Mouse (Mus musculus): ENCODE data around the gene Aebp2.

Aebp2 gene

GRCm38 (mm10) chr6:140649812-140650211 lies 27.3 kb downstream of the Aebp2 start:
- DNase-seq (ENCODE audit: low read depth, low spot score) = no peak

DNA sequence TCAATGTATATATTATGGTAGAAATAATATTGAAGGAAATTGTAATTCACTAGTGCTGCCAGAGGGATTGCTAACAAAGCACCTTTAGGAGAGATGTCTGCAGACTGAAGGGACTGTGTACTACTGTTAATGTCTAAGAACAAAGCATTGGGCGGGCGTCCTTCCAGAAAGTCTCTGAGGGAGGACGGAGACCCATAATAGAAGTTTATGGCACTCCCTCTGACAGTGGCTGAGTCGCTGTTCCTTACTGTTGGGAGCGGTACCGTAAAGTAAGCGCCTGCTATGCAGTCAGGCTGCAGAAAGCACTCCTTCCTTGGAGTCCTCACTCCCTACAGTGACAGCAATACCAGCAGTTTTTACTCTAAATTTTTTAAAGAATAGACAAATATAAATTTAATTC lies 29.5 kb downstream of the Aebp2 start:
- DNase-seq (ENCODE audit: low read depth, low spot score) = peak; percentile 53

DNA sequence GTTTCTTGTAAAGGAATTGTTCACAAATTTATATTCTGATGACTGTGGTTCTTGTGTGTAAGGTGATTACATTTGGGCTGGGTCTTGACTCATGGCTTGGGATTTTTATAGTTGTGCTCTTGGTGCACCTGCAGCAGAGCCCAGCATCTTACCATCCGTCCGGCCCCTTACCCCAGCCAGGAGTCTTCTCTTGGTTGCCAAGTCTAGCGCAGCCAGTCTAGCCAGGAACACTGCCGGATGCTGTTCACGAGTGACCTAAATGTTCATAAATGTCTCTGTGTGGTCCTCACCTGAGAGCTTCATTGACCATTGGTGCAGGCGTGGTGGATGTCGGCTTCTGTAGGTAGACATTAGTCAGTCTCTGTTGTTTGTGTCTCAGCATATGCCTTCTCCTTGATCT lies 33.0 kb downstream of the Aebp2 start:
- no peak for DNase-seq (ENCODE audit: low read depth, low spot score)

DNA sequence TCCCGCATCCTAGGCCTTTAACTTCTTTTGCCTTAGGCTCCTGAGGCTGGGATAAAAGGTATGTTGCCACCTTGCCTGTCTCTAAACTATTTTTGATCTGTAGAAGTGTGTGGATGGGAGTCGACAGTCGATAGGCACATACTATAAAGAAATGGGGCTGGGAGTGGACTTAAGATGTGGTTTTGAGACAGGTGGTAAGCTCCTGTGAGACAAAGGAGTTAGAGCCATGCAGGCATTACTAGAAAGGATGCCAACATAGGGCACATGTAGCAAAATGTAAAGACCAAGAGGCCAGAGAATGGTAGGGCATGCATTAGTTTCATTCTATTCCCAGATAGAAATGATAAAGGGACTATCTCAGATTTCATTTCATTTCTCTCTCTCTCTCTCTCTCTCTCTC lies 34.5 kb downstream of the Aebp2 start:
- no peak for DNase-seq (ENCODE audit: low read depth, low spot score)

DNA sequence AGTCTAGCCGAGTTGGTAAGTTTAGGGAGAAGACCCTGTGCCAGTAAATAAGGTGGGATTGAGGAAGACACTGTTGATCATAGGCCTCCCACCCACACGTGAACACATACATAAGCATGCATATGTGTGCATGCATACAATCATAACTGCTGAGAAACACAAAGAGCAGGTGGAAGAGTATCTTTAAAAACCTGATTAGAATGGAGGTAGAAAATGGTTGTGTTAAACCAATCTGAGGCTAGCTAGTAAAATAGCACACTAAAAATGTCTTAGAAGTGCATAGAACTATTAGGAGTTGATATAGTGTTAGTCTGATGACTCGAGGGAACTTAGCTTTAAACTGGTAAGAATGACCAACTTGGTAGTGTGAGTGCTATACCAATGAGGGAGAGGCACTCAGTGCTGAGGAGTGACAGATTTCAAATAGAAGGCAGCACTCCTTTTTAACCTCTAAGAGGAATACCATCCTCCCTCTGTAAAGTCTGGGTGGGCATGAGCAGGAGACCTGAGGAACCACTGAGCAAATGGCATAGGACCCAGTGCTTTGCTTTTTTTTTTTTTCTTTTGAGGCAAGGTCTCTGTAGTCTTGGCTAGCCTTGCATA lies 35.6 kb downstream of the Aebp2 start:
- DNase-seq (ENCODE audit: low read depth, low spot score) = no peak

DNA sequence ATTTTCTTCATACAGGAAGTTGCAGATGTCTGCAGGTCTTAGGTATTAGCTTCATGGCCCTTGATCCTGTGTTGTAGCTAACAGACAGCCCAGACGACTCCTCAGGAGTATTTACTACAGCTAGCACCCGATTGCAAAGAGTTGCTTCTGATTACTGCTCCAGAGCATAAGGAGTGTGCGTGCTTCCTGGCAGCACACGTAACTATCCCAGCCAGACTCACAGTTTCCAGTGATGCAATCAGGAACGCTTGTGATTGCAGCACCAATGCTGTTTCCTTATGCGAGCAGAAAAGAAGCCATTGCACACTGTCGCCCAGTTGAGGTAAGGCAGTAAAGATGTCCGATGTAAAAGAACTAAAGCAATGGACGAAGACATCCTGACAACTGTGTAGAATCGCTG lies 38.6 kb downstream of the Aebp2 start:
- DNase-seq (ENCODE audit: low read depth, low spot score) = no peak

DNA sequence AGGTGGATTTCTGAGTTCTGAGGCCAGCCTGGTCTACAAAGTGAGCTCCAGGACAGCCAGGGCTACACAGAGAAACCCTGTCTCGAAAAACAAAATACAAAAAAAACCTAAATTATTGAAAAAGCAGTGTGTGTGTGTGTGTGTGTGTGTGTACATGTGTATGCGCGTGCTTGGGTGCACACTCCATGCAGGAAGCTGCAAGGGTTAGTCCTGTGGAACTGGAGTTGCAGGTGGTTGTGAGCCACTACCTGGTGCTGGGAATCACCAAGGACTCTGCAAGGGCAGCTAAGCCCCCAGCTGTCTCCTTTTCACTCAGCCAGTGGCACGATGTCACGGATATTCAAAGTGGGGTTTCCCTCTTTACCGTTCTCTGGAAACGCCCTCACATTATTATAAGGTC lies 39.3 kb downstream of the Aebp2 start:
- no peak for DNase-seq (ENCODE audit: low read depth, low spot score)

GRCm38 (mm10) chr6:140662290-140662689 lies 39.8 kb downstream of the Aebp2 start:
- no peak for DNase-seq (ENCODE audit: low read depth, low spot score)

GRCm38 (mm10) chr6:140662697-140663096 lies 40.2 kb downstream of the Aebp2 start:
- peak; percentile 47 for DNase-seq (ENCODE audit: low read depth, low spot score)

DNA sequence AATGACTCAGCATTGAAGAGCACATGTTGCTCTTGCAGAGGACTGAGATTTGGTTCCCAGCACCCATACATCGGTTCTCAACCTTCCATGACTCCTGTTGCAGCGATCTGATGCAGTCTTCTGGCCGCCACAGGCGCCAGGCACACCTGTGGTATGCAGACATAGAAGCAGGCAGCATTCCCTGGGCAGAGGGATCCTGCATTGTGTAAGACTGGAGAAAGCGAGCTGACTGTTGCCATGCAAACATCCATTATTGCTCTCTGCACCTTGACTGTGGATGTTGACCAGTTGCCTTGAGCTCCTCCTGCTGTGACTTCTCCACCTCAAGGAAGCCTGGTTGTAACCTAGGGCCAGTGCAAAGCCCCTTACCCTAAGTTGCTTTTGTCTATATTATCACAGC lies 42.1 kb downstream of the Aebp2 start:
- no peak for DNase-seq (ENCODE audit: low read depth, low spot score)

GRCm38 (mm10) chr6:140666486-140667240 lies 44.2 kb downstream of the Aebp2 start:
- DNase-seq (ENCODE audit: low read depth, low spot score) = no peak

GRCm38 (mm10) chr6:140667289-140667906 lies 44.9 kb downstream of the Aebp2 start:
- DNase-seq (ENCODE audit: low read depth, low spot score) = peak; percentile 78

- DNase-seq (ENCODE audit: low read depth, low spot score) = no peak
Observed at GRCm38 (mm10) chr6:140674414-140674813, 52.0 kb downstream of the Aebp2 start.

DNA sequence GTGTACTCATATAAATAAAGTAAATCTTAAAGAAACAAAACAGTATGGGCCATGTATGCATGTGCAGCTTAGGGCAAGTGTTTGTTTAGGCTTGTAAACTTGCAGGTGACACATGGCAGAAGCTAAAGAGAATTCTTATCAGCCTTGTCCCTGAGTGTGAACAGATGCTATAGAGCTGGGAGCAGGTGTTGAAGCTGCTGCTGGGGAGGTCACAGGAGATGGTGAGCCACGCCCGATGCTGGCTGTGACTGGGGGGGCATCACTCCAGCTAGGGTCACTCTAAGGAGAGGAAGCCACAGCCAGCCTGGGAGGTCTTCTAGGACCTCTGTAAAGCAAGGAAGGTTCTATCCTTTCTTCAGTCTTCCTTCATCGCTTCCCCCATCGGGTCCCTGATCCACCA lies 53.6 kb downstream of the Aebp2 start:
- no peak for DNase-seq (ENCODE audit: low read depth, low spot score)

DNA sequence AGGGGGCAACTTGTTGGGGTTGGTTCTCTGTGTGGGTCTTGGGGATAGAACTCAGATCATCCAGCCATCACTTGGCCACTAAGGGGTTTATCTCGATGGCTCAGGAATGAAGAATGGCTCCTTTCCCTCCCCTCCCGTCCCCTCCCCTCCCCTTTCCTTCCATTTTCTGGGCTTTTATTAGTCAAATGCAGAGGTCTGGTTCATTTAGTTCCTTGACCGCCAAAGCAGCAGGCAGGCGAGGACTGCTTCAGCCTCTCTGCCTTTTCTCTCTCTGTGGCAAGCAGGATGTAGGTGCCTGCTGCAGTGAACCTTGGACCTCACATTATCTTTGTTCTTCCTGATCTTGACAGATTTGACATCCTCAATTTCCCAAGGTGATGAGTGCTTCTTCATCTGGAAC lies 54.6 kb downstream of the Aebp2 start:
- DNase-seq (ENCODE audit: low read depth, low spot score) = peak; percentile 72

- DNase-seq (ENCODE audit: low read depth, low spot score) = no peak
Observed at GRCm38 (mm10) chr6:140677960-140678359, 55.5 kb downstream of the Aebp2 start.

DNA sequence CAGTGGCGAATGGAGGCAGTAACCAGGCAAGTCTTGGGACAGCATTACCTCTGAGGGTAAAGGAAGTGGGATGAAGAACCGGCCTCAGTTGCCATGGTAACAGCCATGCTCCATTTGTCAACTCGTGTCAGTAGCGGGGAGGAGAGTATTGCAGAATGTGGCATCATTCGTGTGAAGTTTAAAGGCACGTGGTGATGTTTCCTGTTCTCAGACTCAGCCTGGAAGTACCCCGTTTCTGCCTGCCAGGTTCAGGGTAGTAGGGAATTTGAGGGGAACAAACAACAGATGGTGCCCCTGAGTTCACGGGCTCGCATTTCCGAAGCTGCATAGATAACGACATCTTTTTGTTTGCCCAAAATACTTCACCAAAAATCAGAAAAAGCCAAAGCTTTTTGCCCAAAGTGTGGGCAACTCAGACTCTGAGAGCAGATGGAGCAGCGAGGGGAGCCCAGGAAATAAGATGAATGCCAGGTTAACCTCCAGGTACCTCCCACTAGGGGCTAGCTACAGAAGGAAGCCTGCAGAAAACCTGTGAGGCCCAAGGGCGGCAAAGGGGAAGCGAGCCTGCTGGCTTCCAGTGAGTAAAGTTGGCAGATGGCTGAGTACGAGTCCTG lies 56.3 kb downstream of the Aebp2 start:
- DNase-seq (ENCODE audit: low read depth, low spot score) = peak; percentile 67

DNA sequence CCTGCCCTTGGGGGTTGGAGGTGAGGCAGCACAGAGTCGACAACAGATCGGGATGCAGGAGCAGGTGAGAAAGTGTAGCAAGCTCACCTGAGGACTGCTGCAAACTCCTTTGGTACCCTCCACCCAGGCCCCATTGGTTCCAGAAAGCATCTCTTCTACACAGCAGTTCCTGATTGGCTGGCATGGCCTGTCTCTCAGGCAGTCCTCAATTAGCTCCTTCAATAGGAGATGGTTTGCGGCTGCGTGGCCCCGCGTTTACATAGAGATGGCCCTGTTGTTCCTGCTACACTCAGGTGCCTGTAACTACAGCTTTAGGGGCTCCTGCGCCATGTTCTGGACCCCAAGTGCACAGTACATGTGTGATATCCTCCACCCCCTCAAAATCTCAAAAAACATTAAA lies 58.2 kb downstream of the Aebp2 start:
- DNase-seq (ENCODE audit: low read depth, low spot score) = peak; percentile 53

- DNase-seq (ENCODE audit: low read depth, low spot score) = no peak
Observed at GRCm38 (mm10) chr6:140682829-140683228, 60.4 kb downstream of the Aebp2 start.

- peak; percentile 54 for DNase-seq (ENCODE audit: low read depth, low spot score)
Observed at GRCm38 (mm10) chr6:140684403-140684802, 61.9 kb downstream of the Aebp2 start.

DNA sequence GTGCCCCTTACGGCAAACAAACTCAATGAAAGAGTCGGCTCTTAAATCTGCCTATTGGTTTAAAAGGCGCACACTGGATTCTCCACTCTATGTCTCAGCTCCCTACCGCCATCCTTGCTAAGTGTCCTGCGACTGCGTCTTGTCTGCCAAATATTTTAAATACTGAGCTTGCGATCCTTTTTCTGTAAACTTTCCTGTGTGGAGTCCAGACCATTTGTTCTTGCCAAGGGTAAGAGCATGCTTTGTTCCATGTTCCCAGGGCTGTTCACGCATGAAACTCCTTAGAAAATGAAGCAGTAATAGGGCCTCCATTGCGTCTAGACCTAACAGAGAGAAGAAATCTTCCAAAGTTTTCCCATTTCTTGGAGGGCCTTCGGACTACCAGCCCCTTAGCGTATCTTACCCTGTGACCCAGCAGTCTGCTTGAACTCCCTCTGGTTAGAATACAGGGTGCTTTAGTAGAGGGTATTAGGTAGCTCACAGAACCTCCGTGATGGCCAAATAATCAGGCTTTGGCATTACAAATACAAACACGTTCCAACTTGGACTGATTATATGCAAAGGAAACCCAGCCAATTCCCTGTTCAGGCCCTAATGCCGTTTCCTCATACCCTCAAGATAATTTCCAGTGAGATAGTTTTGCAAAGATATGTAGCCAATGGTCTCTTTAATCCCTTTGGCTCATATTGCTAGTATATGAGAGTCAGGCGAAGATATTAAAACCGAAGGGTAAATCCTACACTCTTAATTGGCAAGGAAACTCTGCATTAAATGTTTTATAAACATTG lies 67.3 kb downstream of the Aebp2 start:
- DNase-seq (ENCODE audit: low read depth, low spot score) = no peak

- DNase-seq (ENCODE audit: low read depth, low spot score) = no peak
Observed at GRCm38 (mm10) chr6:140692160-140692559, 69.7 kb downstream of the Aebp2 start.

Data from ZHBTc4 (cell line).